Mouse (Mus musculus): ENCODE data around the gene Hk2.

DNA sequence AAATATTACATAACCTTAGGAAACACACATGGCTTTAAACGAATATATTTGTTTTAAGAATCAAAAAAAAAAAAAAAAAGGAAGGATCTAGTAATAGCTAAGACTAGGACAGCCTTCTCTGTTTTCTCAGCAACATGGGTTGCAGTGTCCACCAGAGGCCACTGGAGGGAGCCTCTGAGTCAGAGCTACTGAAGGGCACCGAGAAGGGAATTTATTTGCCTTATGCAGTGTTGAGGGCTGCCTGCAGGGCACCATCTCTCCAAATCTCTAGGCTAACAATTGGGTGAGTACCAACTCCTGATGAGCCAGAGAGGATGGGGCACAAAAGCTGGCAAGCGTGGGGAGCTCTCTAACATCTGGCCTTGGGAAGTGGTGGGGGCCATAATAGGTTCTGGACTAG is 60.0 kb downstream of the Hk2 start:
- TF ChIP-seq POLR2A (IDR thresholded peaks at IDR 0.05; ENCODE audit: insufficient read length, low read depth) (no peak), MAX (IDR thresholded peaks at IDR 0.05; ENCODE audit: low read depth) (no peak), MYOD1 (IDR thresholded peaks at IDR 0.05; ENCODE audit: control insufficient read depth in 1 of 3, insufficient read length in 2 of 3, low read depth in 2 of 3) (no peak), REST (IDR thresholded peaks at IDR 0.05; ENCODE audit: insufficient read depth, insufficient read length) (no peak), CEBPB (IDR thresholded peaks at IDR 0.05; ENCODE audit: insufficient read depth, poor library complexity, severe bottlenecking) (no peak), E2F4 (IDR thresholded peaks at IDR 0.05; ENCODE audit: insufficient read depth) (no peak), USF1 (IDR thresholded peaks at IDR 0.05; ENCODE audit: low read depth) (no peak), POLR2AphosphoS2 (IDR thresholded peaks at IDR 0.05; ENCODE audit: insufficient read length, low read depth) (no peak), TCF3 (IDR thresholded peaks at IDR 0.05; ENCODE audit: insufficient read length, low read depth) (no peak), MYOG (IDR thresholded peaks at IDR 0.05; ENCODE audit: control insufficient read depth in 1 of 3, insufficient read depth in 1 of 3, insufficient read length in 2 of 3, low read depth in 2 of 3) (no peak), TCF12 (IDR thresholded peaks at IDR 0.05; ENCODE audit: insufficient read depth, poor library complexity, severe bottlenecking) (no peak)

Measured in myocyte (in vitro differentiated cells).